Mouse (Mus musculus) CD4-positive naive resting alpha-beta T cell, adult 57 days (primary cell): Measurements from ENCODE around the gene Gm5965. TPM values are rescaled to one million over a fixed set of nuclear protein-coding genes. Genes with fewer than 3 reads are reported as not detected.

Experiments used
- total RNA-seq: library from RNA; stranded (reverse); gene quantifications from one replicate; pipeline ENCODE4 v1.2.4, GENCODE M21; 2023

Gm5965 gene
- not detected for total RNA-seq

DNA sequence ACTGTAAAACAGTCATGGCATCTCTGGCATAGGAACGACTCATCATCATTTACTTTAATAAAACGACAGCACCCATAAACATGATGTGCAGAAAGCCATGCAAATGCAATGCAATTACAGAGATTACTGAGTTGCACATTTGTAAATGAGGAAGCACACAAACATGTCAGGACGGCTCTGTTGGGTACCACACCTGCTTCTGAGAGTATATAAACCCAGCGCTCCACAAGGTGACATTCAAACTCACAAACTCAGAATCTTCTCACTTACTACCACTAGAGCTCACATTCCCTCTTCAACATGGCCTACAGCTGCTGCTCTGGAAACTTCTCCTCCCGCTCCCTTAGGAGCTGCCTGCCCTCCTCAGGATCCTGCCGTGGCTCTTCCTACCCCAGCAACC lies at the start of gene Gm5965:
Gene Gm5965, plus strand, starts transcription at position 301 of the 400 bp plus-strand sequence.

DNA sequence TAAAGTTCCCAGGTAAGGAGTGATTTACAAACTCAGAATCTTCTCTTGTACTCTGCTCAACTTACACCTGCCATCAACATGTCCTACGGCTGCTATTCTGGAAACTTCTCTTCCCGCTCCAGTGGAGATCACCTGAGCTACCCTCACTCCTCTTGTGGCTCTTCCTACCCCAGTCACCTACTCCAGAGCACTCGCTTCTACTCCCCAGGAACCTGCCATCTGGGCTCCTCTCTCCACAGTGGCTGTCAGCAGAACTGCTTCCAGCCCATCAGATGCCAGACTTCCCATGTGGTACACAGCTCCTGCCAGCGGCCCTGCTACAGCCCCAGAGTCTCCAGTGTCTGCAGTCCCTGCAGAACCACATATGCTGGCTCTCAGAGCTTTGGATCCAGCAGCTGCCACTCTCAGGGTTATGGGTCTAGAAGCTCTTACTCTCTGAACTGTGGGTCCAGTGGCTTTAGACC lies 48.9 kb upstream of the Gm5965 start, which contains the start of gene Krtap13-1:
Gene Krtap13-1, plus strand, starts transcription at position 51 of the 464 bp plus-strand sequence.

GRCm38 (mm10) chr16:88751535-88751934 lies 26.2 kb upstream of the Gm5965 start, which contains the start of gene Krtap13:
Krtap13 (minus strand) TSS chr16:88751635.

DNA sequence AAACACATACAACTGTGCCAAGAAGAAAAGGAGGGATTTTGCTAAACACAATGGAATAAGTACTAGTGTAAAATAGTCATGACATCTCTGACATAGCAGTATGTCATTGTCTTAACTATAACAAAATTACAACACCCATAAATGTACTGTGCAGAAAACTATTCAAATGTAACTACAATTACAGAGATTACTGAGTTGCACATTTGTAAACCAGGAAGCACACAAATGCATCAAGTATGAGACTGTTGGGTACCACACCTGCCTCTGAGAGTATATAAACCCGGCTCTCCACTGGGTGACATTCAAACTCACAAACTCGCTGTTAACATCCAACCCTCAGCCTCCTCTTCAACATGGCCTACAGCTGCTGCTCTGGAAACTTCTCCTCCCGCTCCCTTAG lies 19.1 kb upstream of the Gm5965 start, which contains the start of gene 2310034C09Rik:
Gene 2310034C09Rik, plus strand, starts transcription at position 301 of the 400 bp plus-strand sequence.

DNA sequence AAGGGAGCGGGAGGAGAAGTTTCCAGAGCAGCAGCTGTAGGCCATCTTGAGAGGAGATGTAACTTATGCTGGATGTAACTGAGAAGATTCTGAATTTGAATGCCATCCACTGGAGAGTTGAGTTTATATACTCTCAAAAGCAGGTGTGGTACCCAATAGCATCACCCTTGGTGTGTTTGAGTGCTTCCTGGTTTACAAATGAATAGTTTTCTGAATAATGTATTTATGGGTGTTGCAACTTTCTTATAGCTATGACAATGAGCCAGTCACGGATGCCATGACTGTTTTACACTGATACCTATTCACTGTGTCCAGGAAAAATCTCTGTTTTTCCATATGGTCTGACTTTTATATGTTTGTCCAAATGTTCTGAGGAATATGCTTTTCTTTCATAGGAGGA lies 3.6 kb upstream of the Gm5965 start, which contains the start of gene 2310057N15Rik:
Gene 2310057N15Rik, minus strand, starts transcription at position 101 of the 400 bp plus-strand sequence.

GRCm38 (mm10) chr16:88811827-88812226 lies 34.1 kb downstream of the Gm5965 start, which contains the start of gene Gm20741:
Gm20741 (minus strand) TSS chr16:88812220.

GRCm38 (mm10) chr16:88820066-88820465 lies 42.4 kb downstream of the Gm5965 start, which contains the start of gene Krtap15:
Krtap15 (plus strand) TSS chr16:88820215.

GRCm38 (mm10) chr16:88826095-88826652 lies 48.5 kb downstream of the Gm5965 start, which contains the start of gene Krtap14:
Krtap14 (minus strand) TSS chr16:88826145.

Other genes with a start within 250 kb of the Gm5965 start
- gene Cldn8, start 214.7 kb upstream of the Gm5965 start, total RNA-seq, result not detected
- not detected for gene Krtap24-1, start 165.6 kb upstream of the Gm5965 start, total RNA-seq
- gene 2310079G19Rik, start 150.2 kb upstream of the Gm5965 start, total RNA-seq, result not detected
- gene Krtap26-1, start 130.1 kb upstream of the Gm5965 start, total RNA-seq, result not detected
- gene Krtap27-1, start 106.2 kb upstream of the Gm5965 start, total RNA-seq, result not detected
- gene 2310061N02Rik, start 69.9 kb upstream of the Gm5965 start, total RNA-seq, result not detected
- gene Krtap13-1, start 49.0 kb upstream of the Gm5965 start, total RNA-seq, result not detected
- not detected for gene Krtap13, start 26.3 kb upstream of the Gm5965 start, total RNA-seq
- gene 2310034C09Rik, start 19.0 kb upstream of the Gm5965 start, total RNA-seq, result not detected
- gene 2310057N15Rik, start 3.7 kb upstream of the Gm5965 start, total RNA-seq, result not detected
- not detected for gene Gm20741, start 34.3 kb downstream of the Gm5965 start, total RNA-seq
- gene Krtap15, start 42.3 kb downstream of the Gm5965 start, total RNA-seq, result not detected
- gene Krtap14, start 48.2 kb downstream of the Gm5965 start, total RNA-seq, result not detected
- not detected for gene Krtap19-1, start 91.5 kb downstream of the Gm5965 start, total RNA-seq
- gene Krtap19-2, start 96.4 kb downstream of the Gm5965 start, total RNA-seq, result not detected
- not detected for gene Krtap19-3, start 100.1 kb downstream of the Gm5965 start, total RNA-seq
- gene Krtap19-4, start 107.2 kb downstream of the Gm5965 start, total RNA-seq, result not detected
- not detected for gene Krtap19-5, start 118.6 kb downstream of the Gm5965 start, total RNA-seq
- not detected for gene Krtap19-9b, start 154.4 kb downstream of the Gm5965 start, total RNA-seq
- not detected for gene Krtap16-3, start 185.0 kb downstream of the Gm5965 start, total RNA-seq
- gene Krtap22-2, start 232.9 kb downstream of the Gm5965 start, total RNA-seq, result not detected
- gene Gm10229, start 237.4 kb downstream of the Gm5965 start, total RNA-seq, result not detected